Mouse (Mus musculus) c-Kit-negative CD71-positive TER-119-positive erythroid progenitor cells, embryonic 14.5 days (primary cell): Measurements from ENCODE around the gene Ruvbl1.
A peak's percentile ranks its signal among the peaks of the same experiment; 100 is the strongest.

ENCODE experiments used
- DNase-seq: peaks from one replicate; pipeline ENCODE4 v3.0.0-alpha.2; 2013; ENCODE audit warnings: low read depth, low spot score

Gene Ruvbl1

DNA sequence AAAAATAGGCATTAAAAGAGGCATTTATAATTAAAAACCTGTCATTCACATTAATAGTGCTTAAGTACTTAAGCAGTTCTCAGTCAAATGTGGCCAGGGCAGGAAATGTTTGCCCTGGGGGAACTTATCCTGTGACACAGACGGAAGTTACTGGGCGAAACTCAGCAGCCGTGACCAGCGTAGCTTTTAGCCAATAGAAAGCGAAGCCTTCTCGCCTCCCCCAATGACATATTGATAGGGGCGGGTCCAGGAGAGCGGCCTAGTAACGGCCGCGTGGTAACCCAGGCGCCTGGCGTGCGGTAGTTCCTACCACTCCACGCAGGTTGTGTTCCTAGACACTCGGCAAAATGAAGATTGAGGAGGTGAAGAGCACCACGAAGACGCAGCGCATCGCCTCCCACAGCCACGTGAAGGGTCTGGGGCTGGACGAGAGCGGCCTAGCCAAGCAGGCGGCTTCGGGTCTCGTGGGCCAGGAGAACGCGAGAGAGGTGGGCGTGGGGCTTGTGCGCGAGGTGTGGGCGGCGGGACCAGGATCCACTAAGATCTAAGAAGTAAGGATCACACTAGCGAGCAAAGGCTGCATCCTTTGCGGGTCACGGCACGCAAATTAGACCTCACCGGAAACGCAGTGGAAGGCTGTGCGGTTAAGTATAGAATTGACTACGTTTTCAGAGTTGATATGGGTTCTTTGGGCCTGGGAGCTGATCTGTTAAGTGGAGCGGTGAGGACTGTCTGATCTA is at the start of gene Ruvbl1:
Gene Ruvbl1 (plus strand): TSS at position 229 of the 740 bp plus-strand sequence.
- DNase-seq, result peak; percentile 92

DNA sequence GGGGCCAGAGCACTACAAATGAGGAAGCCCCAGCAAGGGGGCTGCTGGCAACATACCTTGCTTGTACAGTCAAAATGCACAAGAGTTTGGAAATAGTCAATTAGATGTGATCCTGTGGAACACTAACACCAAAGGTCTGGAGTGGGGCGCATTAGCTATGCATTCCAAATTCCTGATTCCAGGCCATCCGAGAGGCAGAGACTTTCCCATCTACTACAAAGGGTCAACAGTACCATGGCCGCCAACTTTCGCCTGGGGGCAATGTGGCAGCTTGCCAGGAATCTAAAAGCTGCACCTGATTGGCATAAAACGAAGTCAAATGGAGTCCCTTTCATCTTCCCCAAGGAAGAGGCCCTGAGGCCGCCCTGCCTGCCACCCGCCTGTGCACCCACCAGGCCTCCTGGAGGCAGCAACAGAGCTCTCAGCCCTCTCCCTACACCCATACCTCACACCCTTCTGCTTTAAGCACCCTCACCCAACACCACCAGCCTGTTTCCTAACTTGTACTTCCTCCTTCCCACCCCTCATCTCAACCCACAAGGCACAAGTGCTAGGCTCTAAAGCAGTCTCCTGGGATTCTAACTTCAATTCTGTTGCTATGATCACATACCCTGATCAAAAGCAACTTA is 49.0 kb upstream of the Ruvbl1 start:
- DNase-seq, result no peak

DNA sequence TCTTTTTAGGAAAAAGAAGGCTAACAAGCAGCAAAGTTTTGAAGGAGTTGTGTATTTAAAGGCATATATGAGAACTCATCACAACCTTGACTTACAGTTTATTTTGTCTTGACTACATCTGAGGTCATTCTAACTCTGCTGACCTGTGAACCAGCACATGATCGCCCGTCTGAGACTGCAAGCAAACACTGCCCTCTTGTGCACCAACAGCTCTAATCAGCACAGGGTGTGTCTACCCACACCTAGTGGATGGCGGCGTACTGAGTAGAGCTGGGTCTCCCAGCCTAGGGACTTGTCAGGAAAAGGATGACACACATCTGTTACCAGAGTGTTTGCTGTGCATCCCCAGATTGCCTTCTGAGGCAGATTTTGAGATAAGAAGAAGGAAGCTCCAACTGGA is 34.0 kb upstream of the Ruvbl1 start:
- DNase-seq, result no peak

DNA sequence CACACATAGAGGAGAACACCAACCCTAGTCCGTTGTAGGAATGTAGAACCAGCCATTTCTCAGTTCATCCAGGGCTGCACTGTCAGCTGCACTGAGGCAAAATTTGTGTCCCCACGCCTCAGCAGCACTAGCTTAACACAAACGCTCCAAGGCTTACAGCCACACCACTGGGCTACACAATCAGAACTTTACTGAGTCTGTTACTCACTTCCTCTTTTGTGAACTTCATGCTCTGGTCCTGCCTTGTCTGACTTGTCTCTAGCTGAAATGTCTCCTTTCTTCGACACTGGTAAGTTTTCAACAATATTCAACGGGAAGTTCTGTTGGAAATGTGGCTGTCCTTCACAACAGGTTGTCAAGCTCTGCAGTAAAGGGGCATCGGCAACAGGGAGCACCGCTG is 29.6 kb upstream of the Ruvbl1 start:
- no peak for DNase-seq

DNA sequence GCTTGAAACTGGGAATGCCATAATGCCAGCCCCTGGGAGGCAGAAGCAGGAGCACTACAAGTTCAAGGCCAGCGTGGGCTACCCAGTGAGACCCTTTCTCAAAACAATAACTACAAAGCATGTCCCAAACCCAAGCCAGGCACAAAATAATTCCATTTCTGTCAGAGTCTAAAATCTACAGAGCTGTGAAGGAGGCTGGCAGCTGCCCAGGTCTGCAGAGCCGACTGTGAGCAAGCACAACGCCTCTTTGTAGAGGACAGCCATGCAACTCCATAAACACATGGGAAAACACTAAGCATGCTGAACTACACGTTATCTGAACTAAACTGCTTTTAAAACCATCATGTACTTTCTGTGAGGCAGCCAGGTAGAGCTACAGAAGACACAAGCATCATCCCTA is 26.2 kb upstream of the Ruvbl1 start:
- no peak for DNase-seq

DNA sequence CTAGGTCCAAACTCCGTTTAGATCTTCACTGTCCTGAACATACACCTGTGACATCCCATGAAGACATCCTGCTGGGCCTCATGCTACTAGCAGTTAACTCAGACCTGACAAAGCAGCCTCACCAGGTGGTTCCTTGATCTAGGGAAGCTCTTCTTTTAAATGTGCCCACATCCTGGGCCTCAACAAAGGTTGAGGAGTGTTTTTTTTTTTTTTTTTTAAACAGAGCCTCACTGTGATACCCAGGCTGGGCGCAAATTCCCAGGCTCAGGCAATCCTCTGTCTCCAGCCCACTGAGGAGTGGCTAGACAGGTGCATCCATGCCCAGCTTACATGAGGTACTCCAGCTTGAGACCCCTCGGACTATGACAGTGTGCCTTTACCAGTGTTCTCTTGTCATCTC is 22.7 kb upstream of the Ruvbl1 start:
- DNase-seq, result no peak

DNA sequence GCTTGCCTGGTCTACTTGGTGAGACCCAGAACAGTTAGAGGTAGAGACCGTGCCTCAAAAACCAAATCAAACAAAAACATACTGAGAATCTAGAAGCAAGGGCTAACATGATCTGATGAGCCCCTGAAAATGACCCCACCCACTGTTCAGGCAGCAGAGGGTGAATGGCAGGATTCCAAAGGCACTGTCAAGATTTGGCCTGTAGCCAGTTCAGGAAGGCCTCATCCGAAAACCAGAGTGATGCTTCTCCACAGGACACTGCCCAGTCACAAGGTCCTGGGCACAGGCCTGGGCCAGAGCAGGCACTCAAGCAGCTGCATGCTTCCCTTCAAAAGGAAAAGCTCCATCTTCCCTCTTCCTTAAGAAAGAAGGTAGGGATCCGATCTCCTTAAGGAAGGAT is 21.8 kb upstream of the Ruvbl1 start:
- no peak for DNase-seq

DNA sequence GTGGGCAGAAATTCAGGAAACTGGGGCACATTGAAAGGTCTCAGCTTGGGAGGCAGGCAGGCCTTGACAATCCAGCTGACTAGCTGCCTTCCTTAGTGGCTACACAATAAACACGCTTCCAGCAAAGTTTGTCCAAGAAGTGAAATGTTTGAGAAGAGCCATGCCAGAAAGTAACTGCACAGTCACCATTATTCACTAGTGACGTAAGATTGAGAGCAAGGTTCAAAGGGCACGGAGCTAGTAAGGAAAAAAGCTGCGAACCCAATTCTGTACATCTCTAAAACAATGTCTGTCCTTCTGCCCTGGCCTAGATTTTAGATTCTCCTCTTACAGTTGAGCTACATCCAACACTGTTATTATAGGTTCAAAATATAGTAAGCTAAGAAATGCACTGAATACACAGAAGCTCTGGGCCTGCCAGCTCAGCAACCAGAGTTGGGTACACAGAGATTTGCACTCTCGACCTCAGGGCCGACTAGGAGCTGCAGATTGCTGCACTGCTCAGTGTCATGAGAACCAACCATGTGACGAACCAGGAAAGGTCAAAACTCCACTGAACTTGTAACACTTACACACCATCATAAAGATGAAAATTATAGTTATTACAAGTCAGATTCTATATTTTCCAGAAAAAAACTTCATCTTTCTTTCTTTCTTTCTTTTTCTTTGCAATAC is 21.0 kb upstream of the Ruvbl1 start:
- DNase-seq, result no peak

DNA sequence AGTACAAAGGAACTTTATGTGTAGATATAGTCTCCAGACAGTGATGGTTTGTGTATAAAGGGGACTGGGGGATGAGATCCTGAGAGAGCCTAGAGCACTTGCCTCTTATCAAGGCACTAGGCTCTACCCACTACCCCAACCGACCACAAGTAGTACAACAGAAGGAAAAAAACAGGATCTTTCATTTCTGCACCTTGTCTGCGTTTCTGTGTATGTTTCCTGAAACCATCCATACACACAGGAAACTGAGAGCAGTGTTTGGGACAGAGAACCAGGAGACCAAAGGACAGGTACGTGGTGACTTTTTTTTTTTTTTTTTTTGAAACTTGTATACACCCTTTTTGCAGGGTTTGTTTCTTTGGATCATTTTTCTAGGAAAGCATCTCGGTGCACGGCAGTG is 19.5 kb upstream of the Ruvbl1 start:
- no peak for DNase-seq

DNA sequence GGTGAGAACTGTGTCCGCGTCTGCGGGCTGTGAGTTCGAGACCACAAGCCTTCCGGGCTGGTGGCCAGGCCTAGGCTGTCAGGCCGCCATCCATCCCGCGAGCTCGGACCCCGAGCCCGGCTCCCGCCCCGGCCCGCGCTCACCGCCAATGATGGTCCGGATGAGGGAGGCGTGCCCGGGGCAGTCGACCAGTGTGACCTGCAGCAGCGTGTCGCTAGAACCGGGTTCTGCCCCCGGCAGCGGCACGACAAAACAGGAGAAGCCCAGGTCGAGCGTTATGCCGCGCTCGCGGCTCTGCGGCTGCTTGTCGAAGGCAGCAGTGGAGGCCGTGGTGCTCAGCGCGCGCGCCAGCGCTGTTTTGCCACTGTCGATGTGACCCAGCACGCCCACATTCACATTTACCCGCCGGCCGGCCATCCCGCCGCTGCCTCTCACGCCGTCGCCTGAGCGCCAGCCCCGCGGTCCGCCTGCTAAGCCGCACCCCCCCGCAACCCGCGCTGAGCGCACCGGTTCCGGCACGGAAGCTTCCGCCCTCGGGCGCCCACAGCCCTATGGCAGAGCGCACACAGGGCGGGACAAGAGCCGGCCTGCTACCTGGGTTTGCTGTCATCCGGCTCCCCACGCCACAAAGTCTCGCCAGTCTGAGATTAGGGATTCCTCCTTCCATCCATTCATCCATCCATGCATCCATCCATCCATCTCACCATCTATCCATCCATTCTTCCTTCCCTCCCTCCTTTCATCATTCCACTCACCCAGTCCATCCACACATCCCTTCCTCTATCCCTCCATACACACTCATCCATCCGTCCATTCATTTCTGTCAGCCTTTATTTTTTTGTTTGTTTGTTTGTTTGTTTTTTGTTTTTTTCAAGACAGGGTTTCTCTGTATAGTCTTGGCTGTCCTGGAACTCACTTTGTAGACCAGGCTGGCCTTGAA is 18.9 kb upstream of the Ruvbl1 start, which contains the start of gene Eefsec:
Gene Eefsec (minus strand): TSS at position 477 of the 940 bp plus-strand sequence.
- peak; percentile 57 for DNase-seq

DNA sequence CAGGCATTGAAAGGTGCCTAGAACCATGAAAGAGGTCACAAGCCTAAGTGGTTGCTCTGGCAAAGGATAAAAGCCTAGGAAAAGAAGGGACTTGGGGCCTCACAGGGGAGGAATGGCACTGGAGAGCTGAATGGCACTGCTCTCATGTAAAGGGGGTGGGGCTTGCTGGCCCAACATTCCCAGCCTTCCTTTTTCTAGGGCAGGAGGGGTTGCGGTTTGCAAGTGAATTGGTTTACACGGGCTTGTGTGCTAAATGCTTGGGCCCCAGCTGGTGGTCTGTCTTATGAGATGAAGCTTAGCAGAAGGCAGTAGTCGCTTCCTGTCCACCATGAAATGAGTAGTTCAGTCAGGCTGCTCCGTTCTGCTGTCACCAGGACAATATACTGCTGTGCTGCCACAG is 17.8 kb upstream of the Ruvbl1 start:
- no peak for DNase-seq

DNA sequence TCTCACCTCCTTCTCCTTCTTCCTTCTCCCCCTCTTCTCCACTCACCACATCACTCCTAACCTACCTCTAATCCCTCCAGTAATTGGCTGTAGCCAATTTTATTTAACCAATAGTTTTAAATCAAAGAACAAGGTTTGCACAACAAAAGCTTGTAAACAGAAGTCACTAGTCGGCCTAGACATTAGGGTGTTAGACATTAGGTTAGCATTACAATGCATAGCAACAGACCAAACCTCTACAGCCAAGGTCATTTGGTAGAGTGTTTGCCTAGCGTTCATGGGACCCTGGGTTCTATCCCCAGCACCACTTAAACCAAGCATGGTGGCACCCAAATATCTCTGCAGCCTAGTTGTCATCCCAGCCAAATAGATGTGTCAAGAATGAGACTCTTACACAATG is 10.7 kb upstream of the Ruvbl1 start:
- DNase-seq, result no peak

DNA sequence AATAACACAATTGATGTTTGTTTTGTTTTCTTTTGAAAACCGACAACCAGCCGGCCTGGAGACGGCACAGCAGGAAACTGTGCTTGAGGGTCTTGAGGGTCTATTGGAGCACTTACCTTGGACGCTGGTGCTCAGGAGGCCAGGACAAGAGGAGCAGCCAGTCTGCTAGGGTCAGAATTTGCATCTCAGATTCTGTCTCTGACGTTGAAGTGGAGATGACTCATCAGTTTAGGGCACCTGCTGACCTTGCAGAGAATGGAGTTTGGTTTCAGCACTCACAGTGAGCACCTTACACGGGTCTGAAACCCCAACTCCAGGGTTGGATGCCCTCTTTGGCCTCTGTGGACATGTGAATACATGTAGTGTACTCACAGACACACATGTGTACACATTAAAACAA is 4.7 kb downstream of the Ruvbl1 start:
- DNase-seq, result no peak

DNA sequence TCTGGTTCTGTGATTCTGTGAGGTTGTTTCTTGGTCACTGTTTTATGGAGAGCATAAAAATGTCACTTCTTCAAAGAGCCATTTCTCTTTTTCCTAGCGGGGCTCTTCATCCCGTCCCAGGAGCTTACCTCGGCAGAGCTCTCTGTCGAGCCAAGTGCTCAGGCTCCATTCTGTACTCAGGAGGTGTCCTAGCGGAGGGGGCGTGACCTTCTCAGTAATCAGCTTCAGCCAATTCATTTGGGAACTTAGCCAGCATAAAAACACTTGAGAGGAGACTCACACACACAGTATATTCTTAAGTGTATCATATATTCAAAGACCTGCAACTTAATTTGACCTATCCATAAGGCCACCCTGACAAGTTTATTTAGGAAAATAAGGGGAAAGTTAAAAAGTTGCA is 15.2 kb downstream of the Ruvbl1 start:
- DNase-seq, result no peak

DNA sequence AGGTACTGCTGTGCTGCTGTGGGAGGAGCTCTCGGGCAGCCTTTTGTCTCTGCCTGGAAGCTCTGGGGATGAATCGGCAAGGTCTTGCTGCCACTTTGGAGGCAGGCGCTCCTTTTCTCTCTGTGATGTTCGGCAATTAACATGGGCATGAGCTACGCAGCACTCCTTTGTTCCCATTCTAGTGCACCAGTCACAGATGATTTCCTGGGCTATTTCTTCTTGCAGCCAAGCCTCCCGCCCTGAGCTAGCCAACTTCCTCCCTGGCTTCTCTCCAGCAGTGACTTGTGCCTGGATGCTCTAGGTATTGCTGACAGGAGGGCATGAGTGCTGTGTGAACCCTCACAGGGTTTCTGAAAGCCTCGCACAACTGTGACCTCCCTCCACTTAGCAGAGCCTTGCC is 17.9 kb downstream of the Ruvbl1 start:
- no peak for DNase-seq

DNA sequence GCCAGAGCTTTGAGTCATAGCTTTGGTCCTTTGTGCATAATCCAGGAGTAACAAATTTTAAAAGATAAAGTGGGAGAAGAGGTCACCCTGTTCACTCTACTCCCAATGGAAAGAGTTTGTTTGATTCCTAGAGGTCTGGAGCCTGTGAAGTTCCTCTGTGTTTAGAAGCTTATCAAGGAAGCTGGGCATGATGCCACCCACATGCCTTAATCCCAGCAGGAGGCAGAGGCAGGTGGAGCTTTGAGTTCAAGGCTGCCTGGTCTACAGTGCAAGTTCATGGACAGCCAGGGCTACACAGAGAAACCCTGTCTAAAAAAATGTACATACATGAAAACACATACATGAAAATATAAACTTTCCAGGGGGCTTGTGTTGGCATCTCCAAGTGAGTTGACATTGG is 18.7 kb downstream of the Ruvbl1 start:
- no peak for DNase-seq

DNA sequence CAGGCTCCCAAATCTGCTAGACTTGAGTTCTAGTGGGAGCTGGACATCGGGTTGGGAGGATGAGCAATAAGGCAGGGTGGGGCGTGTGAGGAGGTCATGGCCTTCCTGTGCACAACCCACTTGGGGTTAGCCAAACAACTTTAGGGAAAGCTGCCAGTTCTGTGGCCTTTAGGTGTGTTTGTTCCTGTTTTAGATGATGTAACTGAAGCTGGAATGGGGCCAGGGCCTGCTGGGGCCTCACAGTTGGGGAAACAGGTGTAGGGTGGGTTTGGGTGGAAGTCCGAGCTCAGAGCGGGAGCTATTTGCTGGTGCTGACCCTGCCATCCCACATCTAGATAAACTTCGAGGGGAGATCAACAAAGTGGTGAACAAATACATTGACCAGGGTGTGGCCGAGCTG is 20.2 kb downstream of the Ruvbl1 start:
- DNase-seq, result no peak

DNA sequence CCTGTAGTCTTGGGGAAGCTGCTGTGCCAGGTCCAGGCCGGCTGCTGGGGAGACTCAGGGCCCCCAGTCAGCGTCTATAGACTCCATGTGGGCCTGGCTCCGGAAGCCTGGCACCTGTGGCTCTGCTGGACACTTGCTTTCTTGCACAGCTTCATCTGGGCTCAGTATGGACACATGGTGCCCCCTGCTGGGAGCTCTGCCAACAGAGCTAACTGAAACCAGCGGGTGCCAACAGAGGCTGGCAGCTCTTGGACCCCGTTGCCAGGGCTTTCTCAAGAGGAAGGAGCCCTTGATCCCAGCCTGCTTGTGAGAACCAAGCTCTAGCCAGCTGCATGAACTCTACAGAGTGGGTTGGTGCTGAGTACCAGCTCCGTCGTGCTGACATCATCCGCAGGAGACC is 21.7 kb downstream of the Ruvbl1 start:
- no peak for DNase-seq

DNA sequence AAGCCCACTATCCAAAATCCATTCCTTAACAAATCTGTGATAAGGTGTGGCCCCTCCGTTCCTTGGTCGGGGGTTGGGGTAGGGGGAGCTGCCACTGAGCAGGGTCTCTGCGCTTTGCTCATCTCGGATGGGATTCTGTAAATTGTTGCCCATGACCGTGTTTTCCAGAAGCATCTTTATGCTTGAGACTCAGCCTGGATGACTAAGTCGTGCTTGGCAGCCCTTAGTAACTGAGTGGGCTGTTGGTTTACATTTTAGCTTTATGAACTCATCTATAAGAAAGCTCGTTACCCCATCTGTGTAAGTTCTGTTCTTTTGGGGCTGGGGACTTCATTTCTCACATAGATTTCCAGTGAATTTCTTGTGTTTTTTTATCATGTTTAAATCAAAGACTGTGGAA is 23.8 kb downstream of the Ruvbl1 start:
- no peak for DNase-seq

DNA sequence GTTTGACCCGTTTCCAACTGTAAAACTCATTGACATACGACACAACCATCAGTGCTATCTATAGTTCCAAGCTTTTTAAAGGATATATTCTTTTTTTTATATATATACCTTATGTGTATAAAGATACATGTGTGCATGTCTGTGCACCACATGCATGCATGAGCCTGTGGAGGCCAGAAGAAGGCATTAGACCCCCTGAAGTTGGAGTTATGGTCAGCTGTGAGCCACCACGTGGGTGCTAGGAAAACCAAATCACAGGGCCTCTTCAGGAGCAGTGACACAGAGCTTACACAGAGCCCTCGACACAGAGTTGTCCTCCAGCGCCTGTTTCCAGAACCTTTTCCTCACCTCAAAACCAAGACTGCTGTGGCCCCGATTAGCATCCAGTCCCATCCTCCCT is 24.6 kb downstream of the Ruvbl1 start:
- DNase-seq, result no peak

DNA sequence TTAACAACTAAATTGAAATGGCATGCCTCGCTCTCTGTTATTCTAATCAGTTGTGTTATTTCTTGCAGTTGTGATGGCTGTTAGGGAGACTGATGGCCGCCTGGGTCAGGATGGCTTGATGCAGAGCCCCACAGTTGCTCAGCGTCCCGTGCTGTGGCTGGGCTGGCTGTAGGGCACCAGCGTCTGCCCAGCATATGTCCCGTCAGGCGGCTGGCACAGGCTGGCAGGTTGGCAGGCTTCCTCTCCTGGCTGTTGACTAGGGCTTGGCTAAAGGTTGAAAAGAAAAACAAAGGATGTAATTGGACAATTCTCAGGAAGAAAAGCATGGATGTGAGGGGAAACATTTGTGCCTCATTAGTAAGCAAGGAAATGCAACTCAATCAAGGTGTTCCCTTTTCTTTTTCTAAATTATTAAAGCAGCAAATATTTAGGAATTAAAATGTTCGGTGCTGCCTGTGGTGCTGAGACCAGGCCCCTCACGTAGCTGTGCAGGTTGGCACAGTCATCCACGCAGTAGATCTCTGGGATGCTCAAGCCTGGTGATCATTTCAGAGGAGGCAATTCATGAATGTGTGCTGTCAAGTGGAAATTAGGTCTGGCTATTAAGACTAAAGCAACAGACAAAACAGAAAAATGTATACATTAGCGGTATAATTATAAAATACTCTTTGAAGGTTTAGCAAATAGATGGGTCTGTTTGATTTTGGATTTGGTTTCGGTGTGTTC is 25.6 kb downstream of the Ruvbl1 start:
- DNase-seq, result no peak
